Mouse (Mus musculus) MEL (cell line): Measurements from ENCODE around the gene Klhl12.

Source experiments
- CTCF ChIP-seq, 3 experiments: IDR thresholded peaks in 2 of 3; conservative IDR thresholded peaks in 1 of 3; 2 replicates each; pipeline ENCODE4 v1.5.1; 2011 to 2012; ENCODE audit warnings: low read length in 3 of 3, low read depth in 2 of 3, mild to moderate bottlenecking in 2 of 3, improper control_type of control experiment in 1 of 3, inconsistent platforms in 1 of 3, mixed read lengths in 1 of 3, moderate library complexity in 1 of 3; ENCODE audit not compliant: control insufficient read depth in 1 of 3, insufficient read depth in 1 of 3, poor library complexity in 1 of 3, severe bottlenecking in 1 of 3
- E2F4 ChIP-seq: IDR thresholded peaks from 2 replicates; pipeline ENCODE4 v1.6.1; 2011; ENCODE audit warnings: low read depth, low read length, improper control_type of control experiment, borderline replicate concordance
- POLR2A ChIP-seq, 2 experiments: IDR thresholded peaks; 2 replicates each; pipeline ENCODE4 v1.6.1; 2011 to 2012; ENCODE audit warnings: low read length in 2 of 2, mild to moderate bottlenecking in 2 of 2, control low read depth in 1 of 2, improper control_type of control experiment in 1 of 2, low read depth in 1 of 2, moderate library complexity in 1 of 2; ENCODE audit not compliant: control insufficient read depth in 1 of 2, insufficient read depth in 1 of 2, poor library complexity in 1 of 2
- ZC3H11A ChIP-seq: IDR thresholded peaks from 2 replicates; pipeline ENCODE4 v1.6.1; 2012; ENCODE audit warnings: low read depth, mild to moderate bottlenecking, inconsistent platforms, low read length, improper control_type of control experiment

DNA sequence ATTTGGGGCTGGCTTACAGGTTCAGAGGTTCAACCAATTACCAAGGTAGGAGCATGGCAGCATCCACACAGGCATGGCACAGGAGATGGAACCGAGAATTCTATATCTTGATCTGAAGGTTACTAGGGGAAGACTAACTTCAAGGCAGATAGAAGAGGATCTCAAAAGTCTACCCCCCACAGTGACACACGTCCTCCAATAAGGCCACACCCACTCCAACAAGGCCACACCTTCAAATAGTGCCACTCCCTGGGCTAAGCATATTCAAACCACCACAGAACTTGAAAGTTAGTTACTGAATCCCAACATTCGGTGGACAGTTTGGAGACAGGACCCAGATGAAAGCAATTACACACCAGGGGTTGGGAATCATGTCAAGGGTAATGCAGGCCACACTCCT, 80.2 kb downstream of the Klhl12 start:
- no peak for TF ChIP-seq CTCF (IDR thresholded peaks at IDR 0.05 in 2 of 3, conservative IDR thresholded peaks at IDR 0.05 in 1 of 3; ENCODE audit: control insufficient read depth in 1 of 3, insufficient read depth in 1 of 3, low read depth in 2 of 3, low read length in 3 of 3, poor library complexity in 1 of 3, severe bottlenecking in 1 of 3)
- TF ChIP-seq ZC3H11A: no peak
- TF ChIP-seq POLR2A (IDR thresholded peaks at IDR 0.05; ENCODE audit: control insufficient read depth in 1 of 2, insufficient read depth in 1 of 2, low read depth in 1 of 2, low read length in 2 of 2, poor library complexity in 1 of 2): no peak
- TF ChIP-seq E2F4: no peak
